Mouse (Mus musculus): ENCODE measurements around the gene Swsap1. TPM values are rescaled to one million over a fixed set of nuclear protein-coding genes. Genes with fewer than 3 reads are reported as not detected.

The Swsap1 gene
- polyA plus RNA-seq, 1 experiment from 2014 or later, result 22.5 TPM

DNA sequence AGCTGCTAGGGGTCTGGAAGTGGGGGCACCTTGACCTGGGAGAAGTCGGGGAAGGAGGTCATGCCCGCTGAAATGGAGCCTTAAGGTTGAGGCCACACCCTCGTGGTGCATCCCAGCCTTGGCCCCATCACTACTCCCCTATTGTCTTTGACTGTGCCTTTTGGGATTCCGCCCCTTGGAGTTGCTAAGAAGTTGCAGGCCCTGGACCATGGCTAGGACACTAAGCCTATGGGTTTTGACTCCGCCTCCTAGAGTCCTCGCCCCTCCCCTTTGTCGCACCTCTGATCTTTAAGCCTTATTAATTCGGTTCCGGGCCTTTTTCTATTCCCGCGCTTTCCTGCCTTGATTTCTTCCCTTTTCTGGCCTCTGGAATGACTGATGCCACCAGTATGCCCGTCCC is 11.9 kb upstream of the Swsap1 start:
- Histone ChIP-seq H3K9me3 (ENCODE audit: control insufficient read depth, low read length) (no peaks in the 10 kb centered on the region), H3K4me2 (ENCODE audit: low read depth) (no peak overlapping the region), H3K4me3 (ENCODE audit: low read depth, low read length) (no peak overlapping the region), H3K27me3 (ENCODE audit: control insufficient read depth, insufficient read depth, low read length) (no peaks in the 10 kb centered on the region), H3K4me1 (ENCODE audit: control insufficient read depth, insufficient read depth, low read length) (no peaks in the 10 kb centered on the region), H3K36me3 (ENCODE audit: control insufficient read depth, insufficient read depth, low read length) (no peaks in the 10 kb centered on the region), H3K9ac (ENCODE audit: low read length) (no peak overlapping the region), H3K27ac (ENCODE audit: low read depth, low read length) (no peak overlapping the region)
- WGBS, result 35% methylated on average over 12 of the region's 12 CpGs
- DNase-seq (ENCODE audit: low spot score) (no peak), ATAC-seq (ENCODE audit: insufficient read depth, low FRiP score, low TSS enrichment) (no peak)

DNA sequence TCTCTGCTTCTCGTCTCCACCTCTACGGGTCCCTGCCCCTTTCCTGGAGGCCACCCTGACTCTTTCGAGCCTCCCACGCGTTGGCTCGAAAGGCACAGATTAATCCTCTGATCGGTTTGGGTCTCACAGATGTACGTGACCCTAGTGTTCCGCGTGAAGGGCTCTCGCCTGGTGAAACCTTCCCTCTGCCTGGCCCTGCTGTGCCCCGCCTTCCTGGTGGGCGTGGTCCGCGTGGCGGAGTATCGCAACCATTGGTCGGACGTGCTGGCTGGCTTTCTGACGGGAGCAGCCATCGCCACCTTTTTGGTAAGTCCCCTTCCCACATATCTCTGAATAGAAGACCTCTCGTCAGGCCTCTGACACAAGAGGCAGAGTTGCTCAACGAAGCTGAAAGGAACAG is 11.3 kb upstream of the Swsap1 start:
- H3K4me3 ChIP-seq (ENCODE audit: low read depth, low read length), result no peak overlapping the region
- H3K36me3 ChIP-seq (ENCODE audit: control insufficient read depth, insufficient read depth, low read length), result no peaks in the 10 kb centered on the region
- H3K4me1 ChIP-seq (ENCODE audit: control insufficient read depth, insufficient read depth, low read length), result no peaks in the 10 kb centered on the region
- H3K9me3 ChIP-seq (ENCODE audit: control insufficient read depth, low read length), result no peaks in the 10 kb centered on the region
- ATAC-seq (ENCODE audit: insufficient read depth, low FRiP score, low TSS enrichment), result no peak
- H3K4me2 ChIP-seq (ENCODE audit: low read depth), result no peak overlapping the region
- H3K9ac ChIP-seq (ENCODE audit: low read length), result no peak overlapping the region
- no peaks in the 10 kb centered on the region for H3K27me3 ChIP-seq (ENCODE audit: control insufficient read depth, insufficient read depth, low read length)
- peak; percentile 43 for DNase-seq (ENCODE audit: low spot score)
- WGBS, result 21% methylated on average over 23 of the region's 23 CpGs
- H3K27ac ChIP-seq (ENCODE audit: low read depth, low read length), result no peak overlapping the region

DNA sequence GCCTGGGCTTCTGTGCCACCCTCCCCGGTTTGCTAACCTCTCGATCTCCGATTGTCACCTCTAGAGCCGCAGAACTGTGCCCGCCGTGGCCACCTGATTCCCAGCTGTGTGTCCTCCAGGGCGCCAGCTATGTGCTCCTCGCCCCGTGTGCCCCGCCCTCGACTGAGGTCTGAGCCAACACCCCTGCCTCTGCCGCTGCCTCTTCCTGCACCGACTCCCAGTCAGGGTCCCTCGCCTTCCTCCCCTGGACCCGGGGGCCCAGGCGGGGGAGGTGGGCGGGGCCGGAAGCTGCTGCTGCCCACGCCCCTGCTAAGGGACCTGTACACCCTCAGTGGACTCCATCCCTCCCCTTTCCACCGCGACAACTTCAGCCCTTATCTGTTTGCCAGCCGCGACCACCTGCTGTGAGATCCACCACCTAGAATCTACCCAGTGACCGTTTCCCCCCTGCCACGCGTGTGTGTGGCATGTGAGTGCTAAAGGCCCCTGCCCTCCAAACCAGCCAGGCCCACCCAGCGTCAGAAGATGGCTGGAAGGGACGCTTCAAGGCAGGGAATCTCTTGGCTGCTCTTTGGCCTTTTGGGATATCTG is 7.9 kb upstream of the Swsap1 start:
- H3K4me3 ChIP-seq (ENCODE audit: low read depth, low read length), result no peak overlapping the region
- WGBS, result 6% methylated on average over 28 of the region's 28 CpGs

DNA sequence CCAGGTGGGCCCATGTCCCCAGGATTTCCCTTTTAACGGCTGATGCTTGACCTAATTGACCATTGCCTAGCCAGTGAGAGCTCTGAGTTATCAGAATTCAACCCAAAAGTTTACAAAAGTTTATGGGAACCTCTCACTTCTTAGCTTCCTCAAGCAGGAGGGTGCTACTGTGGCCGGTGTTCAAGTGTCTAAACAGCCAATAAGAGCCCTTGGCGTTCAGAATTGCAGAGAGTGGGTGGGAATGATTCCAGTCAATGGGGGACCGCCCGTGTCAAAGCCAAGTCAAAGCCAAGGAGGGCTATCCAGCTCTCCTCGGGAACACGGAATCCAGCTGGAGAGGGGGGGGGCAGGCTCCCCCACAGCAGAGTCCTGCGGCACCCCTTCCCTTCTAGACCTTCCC is 7.4 kb upstream of the Swsap1 start:
- Histone ChIP-seq H3K36me3 (ENCODE audit: control insufficient read depth, insufficient read depth, low read length) (no peaks in the 10 kb centered on the region), H3K4me2 (ENCODE audit: low read depth) (no peak overlapping the region), H3K9me3 (ENCODE audit: control insufficient read depth, low read length) (no peaks in the 10 kb centered on the region), H3K9ac (ENCODE audit: low read length) (no peak overlapping the region), H3K4me3 (ENCODE audit: low read depth, low read length) (no peak overlapping the region), H3K27ac (ENCODE audit: low read depth, low read length) (no peak overlapping the region), H3K27me3 (ENCODE audit: control insufficient read depth, insufficient read depth, low read length) (no peaks in the 10 kb centered on the region), H3K4me1 (ENCODE audit: control insufficient read depth, insufficient read depth, low read length) (no peaks in the 10 kb centered on the region)
- WGBS, result 54% methylated on average over 8 of the region's 8 CpGs
- no peak for DNase-seq (ENCODE audit: low spot score)
- no peak for ATAC-seq (ENCODE audit: insufficient read depth, low FRiP score, low TSS enrichment)

More for the DNA sequence above, 7.9 kb upstream of the Swsap1 start:
- H3K27me3 ChIP-seq (ENCODE audit: control insufficient read depth, insufficient read depth, low read length), result no peaks in the 10 kb centered on the region
- H3K36me3 ChIP-seq (ENCODE audit: control insufficient read depth, insufficient read depth, low read length), result no peaks in the 10 kb centered on the region
- ATAC-seq (ENCODE audit: insufficient read depth, low FRiP score, low TSS enrichment) (no peak), DNase-seq (ENCODE audit: low spot score) (no peak)
- H3K4me2 ChIP-seq (ENCODE audit: low read depth), result no peak overlapping the region
- no peaks in the 10 kb centered on the region for H3K9me3 ChIP-seq (ENCODE audit: control insufficient read depth, low read length)
- no peak overlapping the region for H3K27ac ChIP-seq (ENCODE audit: low read depth, low read length)
- no peak overlapping the region for H3K9ac ChIP-seq (ENCODE audit: low read length)
- no peaks in the 10 kb centered on the region for H3K4me1 ChIP-seq (ENCODE audit: control insufficient read depth, insufficient read depth, low read length)

DNA sequence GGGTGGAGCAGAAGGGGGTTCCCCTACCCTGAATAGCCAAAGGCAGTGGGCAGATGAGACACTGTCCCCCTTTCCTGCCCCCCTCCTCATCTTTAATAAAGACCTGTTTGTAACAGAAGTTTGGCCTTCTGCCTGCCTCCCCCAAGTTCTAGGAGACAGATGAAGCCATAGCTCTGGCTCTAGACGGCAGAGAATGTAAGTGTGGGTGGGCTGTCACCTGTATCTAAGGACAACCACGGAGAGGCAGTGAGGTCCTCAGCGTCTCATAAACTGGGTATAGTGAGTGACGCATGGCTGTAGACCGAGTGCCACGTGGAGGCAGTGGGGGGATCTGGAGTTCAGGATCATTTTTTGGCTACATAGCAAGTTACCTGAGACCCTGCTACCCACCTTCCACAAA is 6.8 kb upstream of the Swsap1 start:
- H3K27ac ChIP-seq (ENCODE audit: low read depth, low read length), result no peak overlapping the region
- H3K27me3 ChIP-seq (ENCODE audit: control insufficient read depth, insufficient read depth, low read length), result no peaks in the 10 kb centered on the region
- H3K4me3 ChIP-seq (ENCODE audit: low read depth, low read length), result no peak overlapping the region
- H3K9me3 ChIP-seq (ENCODE audit: control insufficient read depth, low read length), result no peaks in the 10 kb centered on the region
- no peak for ATAC-seq (ENCODE audit: insufficient read depth, low FRiP score, low TSS enrichment)
- no peak for DNase-seq (ENCODE audit: low spot score)
- H3K9ac ChIP-seq (ENCODE audit: low read length), result no peak overlapping the region
- H3K36me3 ChIP-seq (ENCODE audit: control insufficient read depth, insufficient read depth, low read length), result no peaks in the 10 kb centered on the region
- H3K4me2 ChIP-seq (ENCODE audit: low read depth), result no peak overlapping the region
- H3K4me1 ChIP-seq (ENCODE audit: control insufficient read depth, insufficient read depth, low read length), result no peaks in the 10 kb centered on the region
- 71% methylated on average over 6 of the region's 6 CpGs for WGBS

DNA sequence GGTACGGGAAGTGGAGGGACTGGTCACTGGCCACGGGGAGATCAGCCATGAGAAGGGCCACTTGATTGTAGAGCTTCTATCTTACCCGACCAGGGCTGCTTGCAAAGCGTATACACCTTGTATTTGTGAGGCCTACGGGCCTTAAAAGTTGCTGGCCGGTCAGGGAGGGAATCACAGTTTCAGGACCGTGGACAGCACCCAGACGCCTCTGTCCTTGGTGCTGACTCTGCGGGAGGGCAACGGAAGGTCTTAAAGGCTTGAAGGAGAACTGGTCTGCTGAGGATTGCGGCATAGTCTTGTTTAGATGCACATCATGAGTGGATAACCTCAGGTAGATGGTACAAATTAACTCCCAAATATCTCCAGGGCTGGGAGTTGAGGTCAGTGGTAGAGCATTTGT is 5.2 kb upstream of the Swsap1 start:
- Histone ChIP-seq H3K9me3 (ENCODE audit: control insufficient read depth, low read length) (no peaks in the 10 kb centered on the region), H3K4me2 (ENCODE audit: low read depth) (no peak overlapping the region), H3K4me3 (ENCODE audit: low read depth, low read length) (no peak overlapping the region), H3K4me1 (ENCODE audit: control insufficient read depth, insufficient read depth, low read length) (no peaks in the 10 kb centered on the region), H3K27ac (ENCODE audit: low read depth, low read length) (no peak overlapping the region), H3K36me3 (ENCODE audit: control insufficient read depth, insufficient read depth, low read length) (no peaks in the 10 kb centered on the region), H3K27me3 (ENCODE audit: control insufficient read depth, insufficient read depth, low read length) (no peaks in the 10 kb centered on the region), H3K9ac (ENCODE audit: low read length) (no peak overlapping the region)
- DNase-seq (ENCODE audit: low spot score) (peak; percentile 76), ATAC-seq (ENCODE audit: insufficient read depth, low FRiP score, low TSS enrichment) (no peak)
- 20% methylated on average over 11 of the region's 11 CpGs for WGBS

DNA sequence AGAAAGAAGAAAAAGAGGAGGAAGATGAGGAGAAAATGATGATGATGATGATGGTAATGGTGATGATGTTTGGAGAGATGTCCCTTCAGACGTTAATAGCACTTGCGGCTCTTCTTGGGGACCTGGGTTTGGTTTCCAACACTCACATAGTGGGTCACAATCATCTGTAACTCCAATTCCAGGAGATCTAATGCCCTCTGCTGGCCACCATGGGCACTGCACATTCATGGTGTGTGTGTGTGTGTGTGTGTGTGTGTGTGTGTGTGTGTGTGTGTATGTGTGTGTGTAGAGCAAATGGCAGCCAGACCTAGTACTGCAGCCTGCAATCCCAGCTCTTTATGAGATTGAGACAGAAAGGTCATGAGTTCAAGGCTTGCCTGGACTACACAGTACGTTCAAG is 3.6 kb upstream of the Swsap1 start:
- no peaks in the 10 kb centered on the region for H3K9me3 ChIP-seq (ENCODE audit: control insufficient read depth, low read length)
- no peaks in the 10 kb centered on the region for H3K27me3 ChIP-seq (ENCODE audit: control insufficient read depth, insufficient read depth, low read length)
- H3K27ac ChIP-seq (ENCODE audit: low read depth, low read length), result no peak overlapping the region
- H3K4me3 ChIP-seq (ENCODE audit: low read depth, low read length), result no peak overlapping the region
- ATAC-seq (ENCODE audit: insufficient read depth, low FRiP score, low TSS enrichment), result no peak
- no peak overlapping the region for H3K4me2 ChIP-seq (ENCODE audit: low read depth)
- no peak overlapping the region for H3K9ac ChIP-seq (ENCODE audit: low read length)
- H3K4me1 ChIP-seq (ENCODE audit: control insufficient read depth, insufficient read depth, low read length), result peaks cover 5% of the 10 kb centered on the region; the same call in 1 of the 2 replicates
- DNase-seq (ENCODE audit: low spot score), result no peak
- WGBS, result 77% methylated on average over 3 of the region's 3 CpGs
- no peaks in the 10 kb centered on the region for H3K36me3 ChIP-seq (ENCODE audit: control insufficient read depth, insufficient read depth, low read length)

DNA sequence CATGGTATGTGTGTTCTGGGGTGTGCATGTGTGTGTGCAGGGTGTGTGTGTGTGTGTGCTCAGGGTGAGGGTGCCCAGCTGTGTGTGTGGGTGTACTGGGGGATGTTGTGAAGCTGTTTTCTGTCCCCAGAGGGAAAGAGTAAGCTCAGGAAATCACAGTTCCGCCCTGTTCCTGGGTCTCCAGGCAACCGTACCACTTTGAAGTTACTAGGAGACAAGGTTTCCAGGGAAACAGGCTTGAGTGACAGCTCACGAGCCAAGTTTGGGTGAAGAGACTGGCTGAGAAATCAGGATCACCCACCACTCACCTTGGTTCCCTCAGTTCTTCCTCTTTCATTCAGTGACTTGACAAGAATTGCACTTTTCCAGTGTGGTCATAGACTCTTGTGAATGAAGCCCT is 2.0 kb upstream of the Swsap1 start:
- no peak overlapping the region for H3K27ac ChIP-seq (ENCODE audit: low read depth, low read length)
- H3K27me3 ChIP-seq (ENCODE audit: control insufficient read depth, insufficient read depth, low read length), result no peaks in the 10 kb centered on the region
- WGBS, result 21% methylated on average over 3 of the region's 3 CpGs
- no peak for DNase-seq (ENCODE audit: low spot score)
- H3K4me2 ChIP-seq (ENCODE audit: low read depth), result no peak overlapping the region
- H3K36me3 ChIP-seq (ENCODE audit: control insufficient read depth, insufficient read depth, low read length), result no peaks in the 10 kb centered on the region
- ATAC-seq (ENCODE audit: insufficient read depth, low FRiP score, low TSS enrichment), result no peak
- H3K9me3 ChIP-seq (ENCODE audit: control insufficient read depth, low read length), result no peaks in the 10 kb centered on the region
- H3K4me3 ChIP-seq (ENCODE audit: low read depth, low read length), result no peak overlapping the region
- no peak overlapping the region for H3K9ac ChIP-seq (ENCODE audit: low read length)
- peaks cover 5% of the 10 kb centered on the region; the same call in 1 of the 2 replicates for H3K4me1 ChIP-seq (ENCODE audit: control insufficient read depth, insufficient read depth, low read length)

DNA sequence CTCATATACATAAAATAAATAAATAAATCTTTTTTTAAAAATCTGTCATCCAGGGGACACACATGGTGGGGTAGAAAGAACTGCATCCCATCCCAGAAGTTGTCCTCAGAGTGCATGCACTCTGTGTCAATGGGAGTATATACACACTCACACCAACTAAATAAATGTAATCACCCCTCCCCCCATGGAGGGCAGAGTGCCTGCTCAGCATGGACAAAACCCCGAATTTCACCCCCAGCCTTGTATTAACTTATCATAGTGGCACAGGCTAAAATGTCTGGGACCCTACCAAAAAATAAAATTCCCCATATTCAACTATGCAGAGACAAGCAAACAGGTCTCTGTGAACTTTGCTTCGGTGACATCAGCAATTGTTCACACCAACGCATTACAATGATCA is 920 bp upstream of the Swsap1 start:
- Histone ChIP-seq H3K4me3 (ENCODE audit: low read depth, low read length) (no peak overlapping the region), H3K27ac (ENCODE audit: low read depth, low read length) (no peak overlapping the region), H3K9ac (ENCODE audit: low read length) (no peak overlapping the region), H3K27me3 (ENCODE audit: control insufficient read depth, insufficient read depth, low read length) (peaks cover 5% of the 10 kb centered on the region), H3K4me1 (ENCODE audit: control insufficient read depth, insufficient read depth, low read length) (peaks cover 5% of the 10 kb centered on the region; the same call in 1 of the 2 replicates), H3K9me3 (ENCODE audit: control insufficient read depth, low read length) (no peaks in the 10 kb centered on the region), H3K4me2 (ENCODE audit: low read depth) (no peak overlapping the region), H3K36me3 (ENCODE audit: control insufficient read depth, insufficient read depth, low read length) (no peaks in the 10 kb centered on the region)
- 82% methylated on average over 3 of the region's 3 CpGs for WGBS
- ATAC-seq (ENCODE audit: insufficient read depth, low FRiP score, low TSS enrichment) (no peak), DNase-seq (ENCODE audit: low spot score) (no peak)

Data from neural tube, embryonic 11.5 days (tissue).